Mouse (Mus musculus) hindbrain, embryonic 15.5 days (tissue): ENCODE results near the gene Slc5a2. TPM values are rescaled to one million over a fixed set of nuclear protein-coding genes. Genes with fewer than 3 reads are reported as not detected.
A peak's percentile ranks its signal among the peaks of the same experiment; 100 is the strongest.

Experiments used
- ATAC-seq: fragments of 200-750 bp; cut with Nextera tagmentation; 2 replicates; pipeline ENCODE4 v1.8.0; 2017; ENCODE audit warnings: low read depth, moderate number of reproducible peaks, moderate TSS enrichment; ENCODE audit not compliant: low FRiP score
- H3K27ac ChIP-seq: fragments of 300-500 bp; sonication (generic); replicated peaks from 2 replicates; pipeline ENCODE4 v1.5.1; 2015; ENCODE audit warnings: mild to moderate bottlenecking, inconsistent platforms
- H3K27me3 ChIP-seq: fragments of 300-500 bp; sonication (generic); 2 replicates; pipeline ENCODE4 v1.6.1; 2015; ENCODE audit warnings: control low read depth, inconsistent platforms
- H3K36me3 ChIP-seq: fragments of 300-500 bp; sonication (generic); 2 replicates; pipeline ENCODE4 v1.6.1; 2015; ENCODE audit warnings: control low read depth, inconsistent platforms
- H3K4me1 ChIP-seq: fragments of 300-500 bp; sonication (generic); replicated peaks from 2 replicates; pipeline ENCODE4 v1.6.1; 2015; ENCODE audit warnings: control low read depth, inconsistent platforms
- H3K4me2 ChIP-seq: fragments of 300-500 bp; sonication (generic); 2 replicates; pipeline ENCODE4 v1.6.1; 2015; ENCODE audit warnings: moderate library complexity, mild to moderate bottlenecking, inconsistent platforms
- H3K4me3 ChIP-seq: fragments of 300-500 bp; sonication (generic); 2 replicates; pipeline ENCODE4 v1.5.1; 2015; ENCODE audit warnings: mild to moderate bottlenecking, inconsistent platforms
- H3K9ac ChIP-seq: fragments of 300-500 bp; sonication (generic); 2 replicates; pipeline ENCODE4 v1.6.1; 2015; ENCODE audit warnings: inconsistent platforms
- H3K9me3 ChIP-seq: fragments of 300-500 bp; sonication (generic); 2 replicates; pipeline ENCODE4 v1.6.1; 2016; ENCODE audit warnings: control low read depth, inconsistent platforms
- WGBS: fragments of 180-500 bp; shearing (Covaris S2); methylation state at CpG from one replicate; pipeline ENCODE4 v1.1.7; 2015; 5-methylcytosine and 5-hydroxymethylcytosine counted together
- polyA plus RNA-seq: library from polyadenylated mRNA; unstranded; fragments of >200 nt; fragmentation: Nextera tagmentation; extraction: Ambion mirVana; gene quantifications from 2 replicates; pipeline ENCODE4 v1.2.1, GENCODE M21; 2015

The Slc5a2 gene
- polyA plus RNA-seq = 0.29 TPM in 1 of 2 replicates, not detected in the other

GRCm38 (mm10) chr7:128265411-128265810 is at the start of gene Slc5a2:
Gene Slc5a2 (plus strand): TSS chr7:128265657.
- no peak for ATAC-seq
- no peaks in the 10 kb centered on the region for H3K27me3 ChIP-seq
- H3K4me2 ChIP-seq = no peak within 1 kb of the TSS
- WGBS = 86% methylated on average over 6 of the region's 6 CpGs
- H3K9ac ChIP-seq = no peak within 1 kb of the TSS
- H3K27ac ChIP-seq = no peak within 1 kb of the TSS
- H3K4me3 ChIP-seq = no peak within 1 kb of the TSS
- no peaks in the 10 kb centered on the region for H3K36me3 ChIP-seq
- no peaks in the 10 kb centered on the region for H3K4me1 ChIP-seq
- no peaks in the 10 kb centered on the region for H3K9me3 ChIP-seq

- Histone ChIP-seq H3K4me2 (no peak overlapping the region), H3K4me1 (no peaks in the 10 kb centered on the region), H3K36me3 (no peaks in the 10 kb centered on the region), H3K9ac (no peak overlapping the region), H3K4me3 (no peak overlapping the region), H3K27ac (no peak overlapping the region), H3K9me3 (no peaks in the 10 kb centered on the region), H3K27me3 (no peaks in the 10 kb centered on the region)
- no peak for ATAC-seq
- WGBS = 92% methylated on average over 4 of the region's 4 CpGs
Measured at GRCm38 (mm10) chr7:128219952-128220351, 45.5 kb upstream of the Slc5a2 start.

DNA sequence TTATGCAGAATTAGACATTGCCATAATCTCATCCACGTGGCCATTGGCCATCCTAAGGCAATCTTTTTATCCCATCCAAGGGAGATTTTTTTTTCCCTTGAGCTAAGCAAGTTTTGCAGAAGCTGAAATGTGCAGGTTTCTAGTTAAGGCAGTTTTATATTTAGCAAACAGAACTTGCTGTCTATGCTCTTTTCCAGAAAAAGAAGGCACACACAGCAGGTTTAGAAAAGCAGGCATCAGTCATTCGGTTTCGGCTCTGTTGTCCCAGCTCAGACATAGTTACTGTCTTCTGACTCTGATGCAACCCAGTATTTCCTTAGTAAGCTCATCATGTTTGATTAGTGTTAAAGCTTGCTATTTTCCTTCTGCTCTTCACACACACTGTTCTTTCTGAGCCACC is 44.5 kb upstream of the Slc5a2 start:
- no peak overlapping the region for H3K9ac ChIP-seq
- H3K27ac ChIP-seq = no peak overlapping the region
- no peak overlapping the region for H3K4me2 ChIP-seq
- ATAC-seq = no peak
- H3K9me3 ChIP-seq = no peaks in the 10 kb centered on the region
- no peaks in the 10 kb centered on the region for H3K4me1 ChIP-seq
- no peak overlapping the region for H3K4me3 ChIP-seq
- no peaks in the 10 kb centered on the region for H3K27me3 ChIP-seq
- no peaks in the 10 kb centered on the region for H3K36me3 ChIP-seq
- WGBS = 82% methylated on average over 3 of the region's 3 CpGs

- Histone ChIP-seq H3K9ac (no peak overlapping the region), H3K36me3 (no peaks in the 10 kb centered on the region), H3K27ac (no peak overlapping the region), H3K9me3 (no peaks in the 10 kb centered on the region), H3K4me2 (no peak overlapping the region), H3K4me1 (peaks cover 5% of the 10 kb centered on the region), H3K27me3 (no peaks in the 10 kb centered on the region), H3K4me3 (no peak overlapping the region)
- WGBS = 44% methylated on average over 8 of the region's 8 CpGs
- ATAC-seq = no peak
Measured at GRCm38 (mm10) chr7:128231741-128232140, 33.7 kb upstream of the Slc5a2 start.

DNA sequence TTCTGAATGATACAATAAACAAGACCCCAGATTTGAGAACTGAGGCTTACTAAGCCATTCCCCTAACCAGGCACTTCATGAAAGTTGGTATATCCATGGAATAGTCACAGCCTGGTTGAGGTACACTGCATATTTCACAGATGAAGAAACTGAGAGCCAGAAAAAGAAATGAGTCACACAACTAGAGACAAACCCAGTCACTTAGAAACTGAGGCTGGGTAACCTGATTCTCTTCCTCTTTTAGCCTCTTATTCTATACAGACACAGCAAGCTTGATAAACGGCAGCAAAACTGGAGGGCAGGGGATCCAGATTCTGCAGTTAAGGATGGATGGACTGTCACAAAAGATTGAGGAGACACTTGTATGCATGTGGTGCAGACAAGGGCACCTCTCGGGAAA is 30.7 kb upstream of the Slc5a2 start:
- ATAC-seq = no peak
- Histone ChIP-seq H3K9me3 (no peaks in the 10 kb centered on the region), H3K27me3 (no peaks in the 10 kb centered on the region), H3K36me3 (no peaks in the 10 kb centered on the region), H3K4me2 (no peak overlapping the region), H3K27ac (no peak overlapping the region), H3K9ac (no peak overlapping the region), H3K4me3 (no peak overlapping the region), H3K4me1 (peaks cover 21% of the 10 kb centered on the region)
- WGBS = 85% methylated on average over 2 of the region's 2 CpGs

DNA sequence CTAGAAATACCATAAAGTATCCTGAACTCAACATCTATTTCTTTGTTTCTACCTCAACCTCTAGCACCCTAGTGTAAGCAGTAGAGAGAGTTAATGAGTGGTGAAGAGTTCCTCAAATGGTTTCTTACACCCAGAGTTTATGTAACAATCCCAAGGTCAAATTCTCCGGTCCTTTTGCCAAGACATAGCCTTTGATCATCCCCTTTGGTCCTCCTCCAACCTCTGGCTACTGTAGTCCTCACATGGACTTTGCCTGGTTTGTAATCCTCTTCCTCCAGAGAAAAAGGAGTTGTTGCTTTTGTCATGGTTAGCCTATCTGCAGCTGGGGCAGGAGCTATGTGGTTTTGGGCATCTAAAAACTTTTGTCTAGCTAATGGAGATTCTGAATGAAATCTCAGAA is 30.0 kb upstream of the Slc5a2 start:
- no peaks in the 10 kb centered on the region for H3K27me3 ChIP-seq

GRCm38 (mm10) chr7:128236426-128236825 is 29.0 kb upstream of the Slc5a2 start:
- no peak overlapping the region for H3K9ac ChIP-seq
- peaks cover 23% of the 10 kb centered on the region for H3K4me1 ChIP-seq
- peak overlapping the region; percentile 72 for H3K4me3 ChIP-seq
- H3K36me3 ChIP-seq = peaks cover 8% of the 10 kb centered on the region; the same call in 1 of the 2 replicates
- no peak for ATAC-seq
- WGBS = 94% methylated on average over 13 of the region's 13 CpGs
- peak overlapping the region; percentile 99; the same call in 1 of the 2 replicates for H3K27ac ChIP-seq
- H3K4me2 ChIP-seq = peak overlapping the region; percentile 83; the same call in 1 of the 2 replicates
- no peaks in the 10 kb centered on the region for H3K27me3 ChIP-seq
- H3K9me3 ChIP-seq = no peaks in the 10 kb centered on the region

More for the DNA sequence above, 30.0 kb upstream of the Slc5a2 start:
- 88% methylated on average over 1 of the region's 1 CpGs for WGBS
- H3K4me1 ChIP-seq = peaks cover 23% of the 10 kb centered on the region
- H3K4me3 ChIP-seq = no peak overlapping the region
- ATAC-seq = no peak
- H3K36me3 ChIP-seq = peaks cover 5% of the 10 kb centered on the region; the same call in 1 of the 2 replicates
- no peak overlapping the region for H3K27ac ChIP-seq
- H3K9me3 ChIP-seq = no peaks in the 10 kb centered on the region
- no peak overlapping the region for H3K9ac ChIP-seq
- no peak overlapping the region for H3K4me2 ChIP-seq

DNA sequence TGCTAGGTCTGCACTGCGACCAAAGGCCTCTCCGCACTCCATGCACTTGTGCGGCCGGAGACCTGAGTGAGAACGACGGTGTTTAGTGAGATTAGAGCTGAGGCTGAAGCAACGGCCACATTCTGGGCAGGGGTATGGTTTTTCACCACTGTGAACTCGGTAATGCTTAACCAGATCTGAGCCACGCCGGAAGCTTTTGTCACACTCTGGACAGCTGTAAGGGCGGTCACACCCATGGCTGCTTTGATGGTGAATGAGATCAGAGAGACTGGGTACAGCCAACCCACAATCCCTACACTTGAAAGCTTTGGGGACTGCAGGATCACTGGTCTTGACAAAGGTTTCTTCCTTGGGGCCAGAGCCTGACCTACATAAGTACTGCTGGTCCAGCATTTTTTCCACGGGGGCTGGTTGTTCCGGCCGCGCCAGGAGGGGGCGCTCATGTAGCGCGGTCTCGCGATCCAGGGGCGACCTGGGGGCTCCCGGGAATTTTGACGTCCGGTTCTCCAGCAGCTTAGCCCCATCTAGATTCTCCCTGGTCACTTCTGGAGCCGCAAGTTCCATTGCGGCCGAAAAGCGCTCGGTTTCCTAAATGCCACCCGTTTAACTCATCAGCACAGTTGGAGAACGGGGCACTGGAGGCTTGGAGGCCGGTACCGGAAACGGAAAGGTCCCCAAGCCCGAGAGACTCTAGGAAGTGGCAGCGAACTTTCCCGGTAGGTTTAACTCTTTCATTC is 28.4 kb upstream of the Slc5a2 start, which contains the start of gene Armc5:
TSS of gene Armc5 (plus strand) at position 487 of the 737 bp plus-strand sequence.
- Histone ChIP-seq H3K4me1 (peaks cover 23% of the 10 kb centered on the region), H3K4me3 (peak within 1 kb of the TSS; percentile 72), H3K27me3 (no peaks in the 10 kb centered on the region), H3K36me3 (peaks cover 8% of the 10 kb centered on the region; the same call in 1 of the 2 replicates), H3K9me3 (no peaks in the 10 kb centered on the region), H3K9ac (peak within 1 kb of the TSS; percentile 67), H3K27ac (peak within 1 kb of the TSS; percentile 99), H3K4me2 (peak within 1 kb of the TSS; percentile 83)
- 26% methylated on average over 37 of the region's 37 CpGs for WGBS
- no peak for ATAC-seq

DNA sequence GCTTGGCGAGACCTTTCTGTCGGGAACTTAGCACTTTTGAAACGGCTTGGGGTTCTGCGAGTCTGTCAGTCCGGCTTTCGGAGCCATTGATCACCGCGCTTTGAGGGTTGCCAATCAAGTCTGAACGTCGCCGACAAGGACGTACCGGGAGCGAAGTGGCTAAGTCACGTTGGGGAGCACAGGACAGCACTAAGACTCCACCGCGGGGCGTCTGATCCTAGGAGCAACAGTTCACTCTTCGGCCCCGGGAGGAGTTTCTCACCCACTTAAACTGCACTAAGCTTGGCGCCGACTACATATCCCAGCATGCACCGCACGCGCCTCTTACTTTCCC is 27.9 kb upstream of the Slc5a2 start:
- H3K27me3 ChIP-seq = no peaks in the 10 kb centered on the region
- peak overlapping the region; percentile 83 for H3K4me2 ChIP-seq
- ATAC-seq = no peak
- peak overlapping the region; percentile 46 for H3K9ac ChIP-seq
- peaks cover 23% of the 10 kb centered on the region for H3K4me1 ChIP-seq
- H3K36me3 ChIP-seq = peaks cover 11% of the 10 kb centered on the region; the same call in 1 of the 2 replicates
- no peaks in the 10 kb centered on the region for H3K9me3 ChIP-seq
- peak overlapping the region; percentile 72 for H3K4me3 ChIP-seq
- under 1% methylated on average over 25 of the region's 25 CpGs for WGBS
- H3K27ac ChIP-seq = peak overlapping the region; percentile 99

GRCm38 (mm10) chr7:128237927-128238778 is 27.3 kb upstream of the Slc5a2 start, which contains the start of gene 9130023H24Rik:
Gene 9130023H24Rik (minus strand): TSS chr7:128238031.
- Histone ChIP-seq H3K4me2 (peak within 1 kb of the TSS; percentile 83), H3K27ac (peak within 1 kb of the TSS; percentile 99), H3K9me3 (no peaks in the 10 kb centered on the region), H3K36me3 (peaks cover 12% of the 10 kb centered on the region; the same call in 1 of the 2 replicates), H3K27me3 (no peaks in the 10 kb centered on the region), H3K4me3 (peak within 1 kb of the TSS; percentile 72), H3K4me1 (peaks cover 23% of the 10 kb centered on the region), H3K9ac (peak within 1 kb of the TSS; percentile 67)
- peak; percentile 92 for ATAC-seq
- under 1% methylated on average over 71 of the region's 72 CpGs for WGBS

- Histone ChIP-seq H3K27me3 (no peaks in the 10 kb centered on the region), H3K4me2 (peak overlapping the region; percentile 83), H3K27ac (no peak overlapping the region), H3K9ac (no peak overlapping the region), H3K36me3 (peaks cover 12% of the 10 kb centered on the region; the same call in 1 of the 2 replicates), H3K9me3 (no peaks in the 10 kb centered on the region), H3K4me3 (peak overlapping the region; percentile 72), H3K4me1 (peaks cover 23% of the 10 kb centered on the region)
- 20% methylated on average over 4 of the region's 4 CpGs for WGBS
- ATAC-seq = no peak
Measured at GRCm38 (mm10) chr7:128238991-128239390, 26.5 kb upstream of the Slc5a2 start.
